Mouse (Mus musculus) kidney, postnatal 10 days (tissue): Measurements from ENCODE around the gene Amotl2.
A peak's percentile ranks its signal among the peaks of the same experiment; 100 is the strongest.

Experiments
- DNase-seq: peaks from one replicate; pipeline ENCODE4 v3.0.0; 2021; ENCODE audit warnings: mixed read lengths

Gene Amotl2

DNA sequence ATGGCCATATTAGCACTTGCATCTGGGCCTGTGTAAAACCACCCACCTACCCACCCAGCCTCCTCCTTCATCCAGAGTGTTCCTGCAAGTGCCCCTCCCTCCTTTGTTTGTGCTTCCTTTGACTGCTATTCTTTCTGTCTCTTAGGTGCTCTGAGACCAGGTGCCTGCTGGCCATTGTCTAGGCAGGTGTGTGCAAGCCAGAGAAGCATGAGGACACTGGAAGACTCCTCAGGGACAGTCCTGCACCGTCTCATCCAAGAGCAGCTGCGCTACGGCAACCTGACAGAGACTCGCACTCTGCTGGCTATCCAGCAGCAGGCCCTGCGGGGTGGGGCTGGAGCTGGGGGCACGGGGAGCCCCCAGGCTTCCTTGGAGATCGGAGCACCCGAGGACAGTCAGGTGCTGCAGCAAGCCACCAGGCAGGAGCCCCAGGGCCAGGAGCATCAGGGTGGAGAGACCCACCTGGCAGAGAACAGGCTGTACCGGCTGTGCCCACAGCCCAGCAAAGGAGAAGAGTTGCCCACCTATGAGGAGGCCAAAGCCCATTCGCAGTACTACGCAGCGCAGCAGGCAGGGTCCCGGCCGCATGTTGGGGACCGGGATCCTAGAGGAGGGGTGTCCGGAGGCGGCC, 3.6 kb downstream of the Amotl2 start:
- DNase-seq, result peak; percentile 47

DNA sequence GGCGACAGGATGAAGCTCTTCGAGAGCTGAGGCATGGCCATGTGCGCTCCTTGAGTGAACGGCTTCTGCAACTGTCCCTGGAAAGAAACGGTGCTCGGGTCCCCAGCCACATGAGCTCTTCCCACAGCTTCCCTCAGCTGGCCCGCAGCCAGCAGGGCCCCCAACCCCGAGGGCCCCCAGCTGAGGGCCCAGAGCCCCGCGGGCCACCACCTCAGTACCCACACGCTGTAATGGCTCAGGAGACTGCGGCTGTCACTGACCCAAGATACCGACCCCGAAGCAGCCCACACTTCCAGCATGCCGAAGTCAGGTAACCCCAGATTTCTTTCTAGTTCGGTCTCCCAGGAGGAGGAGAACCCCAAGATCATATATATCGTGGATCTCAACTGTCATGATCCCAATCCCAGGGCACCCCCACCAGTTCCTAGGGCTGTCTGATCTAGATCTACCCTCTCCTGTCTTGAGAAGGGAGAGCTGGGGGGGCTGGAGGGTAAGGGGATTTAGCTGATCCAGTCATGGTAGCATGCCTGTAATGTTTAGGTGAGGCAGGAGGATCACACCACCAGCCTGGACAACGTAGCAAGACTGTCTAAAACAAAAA, 4.2 kb downstream of the Amotl2 start:
- DNase-seq, result no peak

DNA sequence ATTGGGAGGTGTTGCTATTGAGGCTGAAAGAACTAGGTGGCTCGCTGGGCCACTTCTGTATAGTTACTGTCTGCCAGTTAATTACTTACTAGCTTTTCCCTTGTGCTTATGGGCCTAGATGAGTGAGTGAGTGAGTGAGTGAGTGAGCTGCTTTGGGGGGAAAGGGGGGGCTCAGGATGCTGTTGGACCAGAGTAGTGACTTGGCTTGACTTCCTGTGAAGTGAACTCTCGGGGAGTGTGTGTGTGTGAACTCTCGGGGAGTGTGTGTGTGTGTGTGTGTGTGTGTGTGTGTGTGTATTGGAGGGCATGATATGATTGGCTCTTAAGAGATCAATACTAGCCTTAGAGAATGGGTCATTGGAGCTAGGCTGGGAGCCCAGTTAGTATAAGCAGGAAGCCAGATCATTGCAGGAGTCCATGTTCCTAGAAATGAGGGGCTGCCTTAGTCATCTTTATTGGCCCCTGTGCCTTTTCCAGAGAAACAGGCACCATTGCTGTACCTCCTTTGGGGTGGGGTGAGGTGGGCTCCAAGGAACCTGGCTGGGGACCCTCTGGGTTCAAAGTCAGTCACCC, 5.0 kb downstream of the Amotl2 start:
- DNase-seq, result peak; percentile 52

DNA sequence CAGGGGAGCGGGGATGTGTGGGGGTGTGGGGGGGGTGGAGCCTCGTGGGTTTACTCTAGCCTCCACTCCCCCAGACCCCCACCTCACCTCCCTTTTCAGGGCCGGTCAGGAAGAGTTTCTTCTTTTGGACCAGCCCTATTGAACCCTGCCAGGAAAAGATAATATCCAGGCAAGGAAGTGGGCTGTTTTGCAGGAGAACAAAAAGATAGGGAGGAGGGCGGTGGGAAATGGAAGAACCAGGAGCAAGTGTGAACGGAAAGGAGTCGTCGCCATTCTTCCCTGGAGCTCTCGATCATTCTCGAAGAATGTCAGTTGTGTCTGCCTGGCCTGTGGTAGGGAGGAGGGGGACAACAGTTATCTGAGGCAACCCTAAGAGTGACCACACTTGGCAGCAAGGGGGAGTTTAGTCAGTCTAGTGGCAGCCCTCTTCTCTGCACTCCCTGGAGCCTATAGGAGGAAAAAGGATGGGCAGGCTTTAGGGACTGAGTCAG, 5.6 kb downstream of the Amotl2 start:
- peak; percentile 67 for DNase-seq

DNA sequence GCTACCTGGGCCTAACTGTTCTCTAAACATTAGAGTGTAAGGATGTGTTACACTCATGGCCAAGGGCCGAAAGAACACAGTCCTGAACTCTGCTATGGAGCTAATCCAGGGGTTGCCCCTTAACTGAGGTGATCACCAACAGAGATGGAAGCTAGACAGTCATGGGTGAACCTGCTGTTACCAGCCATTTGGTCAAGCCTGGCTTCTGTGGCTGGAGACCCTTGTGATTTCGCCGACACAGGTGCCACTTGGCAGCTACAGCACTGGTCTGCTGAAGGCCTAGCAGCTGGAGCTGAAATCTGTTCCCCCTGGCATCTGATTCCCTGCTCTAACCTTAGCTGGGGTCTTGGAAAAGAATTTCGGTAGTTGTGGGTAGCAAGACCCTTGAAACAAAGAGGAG, 6.3 kb downstream of the Amotl2 start:
- peak; percentile 26 for DNase-seq

DNA sequence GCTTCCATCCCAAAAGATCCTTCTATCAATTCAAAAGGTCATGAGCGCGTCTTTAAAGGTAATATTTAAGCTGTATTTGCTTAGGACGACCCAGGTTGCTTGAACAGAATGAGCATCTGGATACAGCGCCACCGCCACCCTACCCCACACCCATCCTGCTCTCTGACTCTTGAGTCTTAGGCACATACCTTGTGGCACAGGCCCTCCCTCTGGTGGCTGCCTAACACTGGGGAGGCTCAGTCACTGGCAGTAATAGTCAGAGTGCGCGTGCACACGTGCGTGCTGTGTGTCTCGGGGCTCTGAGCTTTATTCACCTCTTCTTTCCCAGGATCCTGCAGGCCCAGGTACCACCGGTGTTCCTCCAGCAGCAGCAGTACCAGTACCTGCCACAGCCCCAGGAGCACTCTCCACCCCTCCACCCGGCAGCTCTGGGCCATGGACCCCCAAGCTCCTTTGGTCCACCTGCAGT, 6.8 kb downstream of the Amotl2 start:
- peak; percentile 43 for DNase-seq

DNA sequence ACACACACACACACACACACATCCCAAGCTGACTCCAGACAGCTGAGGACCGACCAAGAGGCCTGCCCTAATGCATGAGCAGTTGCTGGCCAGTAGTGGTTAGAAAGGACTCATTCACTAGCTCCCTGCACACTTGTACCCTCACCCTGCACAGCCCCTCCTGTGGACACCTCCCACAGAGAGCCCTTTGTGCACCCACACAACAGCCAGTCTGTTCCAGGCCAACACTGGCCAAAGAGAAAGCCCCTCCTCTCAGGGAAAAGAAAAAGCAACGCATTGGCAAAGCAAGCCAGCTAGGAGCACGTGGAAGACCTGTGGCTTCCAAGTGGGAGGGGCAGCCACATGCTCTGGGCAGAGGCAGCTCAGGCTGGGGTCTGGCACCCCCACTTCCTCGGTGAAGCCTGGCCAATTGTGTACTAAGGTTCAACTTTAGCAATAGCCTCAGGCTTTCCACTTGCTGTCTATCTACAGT, 7.6 kb downstream of the Amotl2 start:
- peak; percentile 85 for DNase-seq

DNA sequence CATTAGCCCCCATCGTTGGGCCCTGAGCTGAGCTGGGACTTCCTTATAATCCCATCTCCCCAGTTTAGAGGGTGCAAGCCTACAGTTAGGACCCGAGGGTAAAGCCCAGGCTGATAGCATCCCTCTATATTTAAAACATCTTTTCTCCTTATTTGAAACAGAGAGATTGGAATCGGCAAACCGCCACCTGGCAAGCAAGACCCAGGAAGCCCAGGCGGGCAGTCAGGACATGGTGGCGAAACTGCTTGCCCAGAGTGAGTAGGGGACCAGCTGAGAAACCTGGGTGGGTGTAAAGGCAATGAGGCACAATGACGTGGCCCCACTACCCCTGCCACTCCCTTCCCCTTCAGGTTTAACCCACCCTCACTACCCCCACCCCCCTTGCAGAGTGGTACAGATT, 8.5 kb downstream of the Amotl2 start:
- no peak for DNase-seq

DNA sequence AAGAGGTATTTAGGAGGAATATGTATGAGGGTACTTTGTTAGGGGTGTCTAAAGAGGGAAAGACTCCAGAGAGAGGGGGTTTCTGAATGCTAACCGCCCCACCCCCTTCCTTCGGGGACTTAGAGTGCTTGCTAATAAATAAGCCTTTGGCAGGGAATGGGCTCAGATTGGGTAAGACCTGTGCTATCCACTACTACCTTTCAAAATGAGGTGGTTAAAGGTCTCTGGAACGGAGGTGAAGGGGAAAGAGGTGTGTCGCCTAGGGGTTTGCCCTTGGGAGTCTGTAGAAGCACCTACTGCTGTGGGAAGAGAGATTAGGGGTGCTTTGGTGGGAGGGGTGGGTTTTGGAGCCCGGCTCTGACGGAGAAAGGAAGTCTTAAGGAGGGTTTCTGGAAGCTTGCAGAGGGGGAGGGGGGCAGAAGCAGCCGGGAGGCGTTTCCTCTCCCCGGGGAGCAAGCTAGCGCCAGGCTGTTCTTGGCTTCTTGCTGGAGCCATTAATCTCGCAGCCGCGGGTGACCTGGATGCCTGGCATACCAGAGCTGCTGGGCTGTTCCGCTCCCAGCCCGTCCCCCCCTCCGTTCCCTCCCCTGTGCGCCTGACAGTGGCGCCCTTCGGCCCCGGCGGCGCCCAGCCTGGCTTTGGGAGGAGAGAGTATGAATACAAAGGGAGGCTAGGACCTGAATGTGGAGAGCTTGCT, 9.6 kb downstream of the Amotl2 start:
- DNase-seq, result peak; percentile 97

DNA sequence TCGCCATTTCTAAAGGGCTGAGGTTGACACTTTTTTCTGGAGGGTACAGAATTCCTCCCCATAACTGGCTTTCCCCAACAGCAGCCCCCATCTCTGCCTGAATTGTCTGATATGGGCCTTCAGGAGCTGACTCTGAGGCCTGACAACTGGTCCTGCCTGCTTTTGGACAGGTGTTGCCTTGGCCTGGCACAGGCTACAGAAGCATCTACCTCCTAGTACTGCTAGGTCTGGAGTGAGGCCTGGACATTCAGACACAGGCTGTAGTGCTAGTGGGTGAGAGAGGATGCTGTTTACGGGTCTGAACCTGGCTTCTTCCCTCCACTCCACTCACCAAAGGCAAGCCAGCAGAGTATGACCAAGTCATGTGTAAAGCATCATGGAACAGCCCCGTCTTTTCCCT, 10.3 kb downstream of the Amotl2 start:
- peak; percentile 27 for DNase-seq

DNA sequence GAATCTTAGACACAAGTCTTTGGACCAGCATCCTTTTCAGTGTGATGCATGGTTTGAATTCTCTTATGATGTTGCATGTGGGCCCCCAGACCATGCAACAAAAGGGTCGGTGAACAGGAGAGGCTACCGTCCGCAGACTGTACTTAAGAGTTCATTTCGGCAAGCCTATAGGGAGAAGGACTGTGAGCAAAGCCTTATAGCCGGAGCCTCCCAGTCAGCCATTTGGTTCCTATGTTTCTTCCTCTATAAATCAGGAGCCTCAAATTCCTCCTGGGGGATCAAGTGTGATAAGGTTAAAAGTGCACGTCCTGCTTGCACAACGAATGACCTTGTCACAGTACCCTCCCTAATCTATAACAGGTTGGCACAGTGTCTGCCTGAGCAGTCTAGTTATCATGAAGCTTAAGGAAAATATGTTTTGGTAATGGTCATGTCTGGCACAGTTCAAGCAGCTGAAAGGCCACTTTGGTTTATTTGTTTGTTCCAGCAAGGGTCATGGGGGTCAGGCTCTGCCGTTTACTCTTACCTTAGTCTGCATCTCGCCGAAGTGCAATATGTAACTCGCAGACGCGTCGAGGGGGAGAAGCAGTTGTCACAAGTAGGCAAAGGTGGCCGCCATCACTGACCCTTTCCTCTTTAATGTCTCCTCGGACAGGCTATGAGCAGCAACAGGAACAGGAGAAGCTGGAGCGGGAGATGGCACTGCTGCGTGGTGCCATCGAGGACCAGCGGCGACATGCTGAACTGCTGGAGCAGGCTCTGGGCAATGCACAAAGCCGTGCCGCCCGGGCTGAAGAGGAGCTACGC, 11.4 kb downstream of the Amotl2 start:
- DNase-seq, result peak; percentile 38

DNA sequence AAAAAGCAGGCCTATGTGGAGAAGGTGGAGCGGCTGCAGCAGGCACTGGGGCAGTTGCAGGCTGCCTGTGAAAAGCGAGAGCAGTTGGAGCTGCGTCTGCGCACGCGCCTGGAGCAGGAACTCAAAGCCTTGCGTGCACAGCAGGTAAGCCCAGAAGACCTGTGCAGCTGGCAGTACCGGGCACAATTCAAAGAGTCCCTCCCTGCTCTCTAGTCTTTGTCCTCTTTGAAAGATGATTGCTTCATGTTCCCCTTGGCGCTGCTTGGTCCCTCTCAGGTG, 11.9 kb downstream of the Amotl2 start:
- no peak for DNase-seq

DNA sequence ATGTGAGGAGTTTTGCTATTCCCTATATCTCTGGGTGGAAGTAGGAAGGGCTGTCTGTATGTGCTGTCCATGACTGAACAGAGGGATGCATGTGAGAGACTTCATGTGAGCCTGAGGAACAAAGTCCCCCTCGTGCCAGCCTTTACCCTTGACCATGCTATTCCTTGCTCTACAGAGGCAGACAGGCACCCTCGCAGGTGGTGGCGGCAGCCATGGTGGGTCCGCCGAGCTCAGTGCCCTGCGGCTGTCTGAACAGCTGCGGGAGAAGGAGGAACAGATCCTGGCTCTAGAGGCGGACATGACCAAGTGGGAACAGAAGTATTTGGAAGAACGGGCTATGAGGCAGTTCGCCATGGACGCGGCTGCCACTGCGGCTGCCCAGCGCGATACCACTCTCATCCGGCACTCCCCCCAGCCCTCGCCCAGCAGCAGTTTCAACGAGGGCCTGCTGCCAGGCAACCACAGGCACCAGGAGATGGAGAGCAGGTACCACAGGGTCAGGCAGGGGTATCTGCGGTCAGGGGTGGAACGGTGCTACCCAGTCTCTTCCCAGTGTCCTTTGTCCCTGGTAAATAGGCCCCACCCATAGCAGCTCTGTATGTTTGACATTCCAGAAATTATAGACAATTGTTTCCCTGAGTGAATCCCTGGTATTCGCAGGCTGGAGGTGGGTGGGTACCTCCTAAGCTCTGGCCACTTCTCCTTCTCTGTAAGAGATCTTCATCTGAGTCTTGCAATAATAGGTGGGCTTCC, 12.8 kb downstream of the Amotl2 start:
- peak; percentile 33 for DNase-seq

DNA sequence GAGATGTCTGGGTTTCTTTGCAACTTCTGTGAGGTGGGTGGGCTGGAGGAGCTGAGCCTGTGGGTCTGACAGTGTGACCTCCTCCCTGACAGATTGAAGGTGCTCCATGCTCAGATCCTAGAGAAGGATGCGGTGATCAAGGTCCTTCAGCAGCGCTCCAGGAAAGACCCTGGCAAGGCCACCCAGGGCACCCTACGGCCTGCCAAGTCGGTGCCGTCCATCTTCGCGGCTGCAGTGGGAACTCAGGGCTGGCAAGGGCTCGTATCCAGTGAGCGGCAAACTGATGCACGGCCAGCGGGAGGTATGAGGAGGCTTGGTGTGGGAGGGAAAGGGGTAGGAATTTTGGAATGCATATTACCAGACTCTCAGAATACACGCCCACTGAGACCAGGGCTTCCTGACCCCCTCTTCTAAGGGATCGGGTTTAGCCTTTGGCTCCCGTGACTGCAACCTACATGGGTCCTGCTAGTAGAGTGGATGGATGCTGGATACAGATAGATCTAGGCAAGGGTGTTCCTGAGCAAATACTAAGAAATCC, 13.5 kb downstream of the Amotl2 start:
- peak; percentile 39 for DNase-seq

DNA sequence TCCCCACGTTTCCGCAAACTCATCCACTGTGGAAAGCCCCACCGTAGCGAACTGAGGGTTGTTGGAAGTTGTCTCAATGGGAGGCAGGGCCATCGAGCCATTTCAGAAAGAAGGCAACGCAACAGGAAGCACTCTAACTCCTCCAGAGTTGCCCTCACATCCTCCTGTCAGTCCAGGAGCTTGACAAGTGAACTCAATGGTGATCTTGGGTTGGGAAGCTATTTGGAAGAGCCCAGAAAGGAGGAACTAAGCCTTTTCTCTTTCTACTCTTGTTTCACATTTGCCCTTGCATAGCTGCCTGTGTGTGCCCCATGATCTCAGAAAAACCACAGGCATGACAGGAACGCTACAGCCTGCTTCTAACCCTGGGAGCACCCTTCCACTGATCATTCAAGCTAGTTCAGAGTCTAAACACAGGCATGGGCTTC, 14.6 kb downstream of the Amotl2 start:
- DNase-seq, result peak; percentile 52

DNA sequence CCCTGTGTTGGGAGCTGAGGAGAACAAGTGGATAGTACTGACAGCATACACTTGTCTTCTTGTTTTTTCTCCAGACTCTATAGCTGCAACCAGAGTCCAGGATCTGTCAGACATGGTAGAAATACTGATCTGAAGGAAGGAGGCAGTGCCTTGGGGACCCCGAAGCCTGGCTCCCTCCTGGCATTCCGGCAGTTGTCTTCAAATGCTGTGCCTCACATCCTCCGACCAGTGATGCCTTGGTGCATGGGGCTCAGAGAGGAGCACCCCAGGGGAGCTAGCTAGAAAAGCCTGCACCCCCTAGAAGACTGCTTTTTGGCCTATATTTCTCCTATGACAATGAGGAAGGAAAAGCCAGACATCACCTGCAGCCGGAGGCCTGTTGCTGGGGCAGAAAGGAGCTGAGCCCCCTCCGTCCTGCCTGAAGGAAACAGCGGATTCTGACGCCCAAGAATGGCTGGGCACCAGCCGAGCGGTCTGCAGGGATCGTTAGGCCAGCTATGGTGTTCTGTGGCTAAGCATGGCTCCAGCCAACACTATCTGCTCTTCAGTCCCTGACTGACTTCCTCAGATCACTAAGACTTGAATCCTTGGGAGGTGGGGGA, 15.2 kb downstream of the Amotl2 start:
- peak; percentile 28 for DNase-seq

DNA sequence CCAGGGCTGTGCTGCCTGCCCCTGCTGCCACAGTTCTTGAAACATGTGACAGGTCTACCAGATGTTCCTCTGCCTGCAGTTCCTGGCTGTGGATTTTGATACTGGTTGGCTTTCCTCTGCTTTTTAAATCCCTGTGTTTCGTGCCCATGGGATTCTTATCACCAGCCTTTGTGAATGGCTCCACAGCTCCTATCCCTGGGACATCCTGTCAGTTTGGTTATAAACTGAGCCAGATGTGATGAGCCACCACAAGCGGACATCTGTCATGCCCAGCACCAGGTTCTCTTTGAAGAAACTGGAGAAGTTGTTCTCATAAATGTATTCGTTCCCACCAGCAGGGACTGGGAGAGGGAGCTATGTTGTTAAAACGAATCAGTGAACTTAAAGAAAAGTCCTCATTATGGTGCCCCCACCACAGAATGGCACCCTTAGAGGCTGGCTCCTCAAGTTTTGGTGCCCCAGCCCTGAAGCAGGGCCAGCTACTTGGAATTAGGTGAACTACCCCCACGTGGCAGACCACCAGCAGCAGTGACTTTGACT, 15.9 kb downstream of the Amotl2 start:
- no peak for DNase-seq

DNA sequence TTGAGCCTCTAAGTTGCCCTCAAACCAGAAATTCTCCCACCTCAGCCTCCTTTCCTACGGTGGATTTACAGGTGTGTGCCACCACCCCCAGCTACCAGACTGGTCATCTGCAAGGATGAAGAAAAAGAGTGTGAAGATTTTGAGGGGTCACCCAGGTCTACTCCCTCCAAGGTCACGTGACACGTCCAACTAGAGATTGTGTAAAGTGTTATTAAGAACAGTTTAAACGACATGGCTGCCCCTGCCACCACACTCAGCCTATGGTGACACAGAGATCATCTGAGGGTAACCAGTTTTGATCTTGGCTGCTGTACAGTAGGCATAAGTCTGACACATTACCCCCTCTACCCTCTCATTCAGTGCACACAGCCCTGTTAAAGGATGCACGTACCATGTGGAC, 17.0 kb downstream of the Amotl2 start:
- peak; percentile 11 for DNase-seq

DNA sequence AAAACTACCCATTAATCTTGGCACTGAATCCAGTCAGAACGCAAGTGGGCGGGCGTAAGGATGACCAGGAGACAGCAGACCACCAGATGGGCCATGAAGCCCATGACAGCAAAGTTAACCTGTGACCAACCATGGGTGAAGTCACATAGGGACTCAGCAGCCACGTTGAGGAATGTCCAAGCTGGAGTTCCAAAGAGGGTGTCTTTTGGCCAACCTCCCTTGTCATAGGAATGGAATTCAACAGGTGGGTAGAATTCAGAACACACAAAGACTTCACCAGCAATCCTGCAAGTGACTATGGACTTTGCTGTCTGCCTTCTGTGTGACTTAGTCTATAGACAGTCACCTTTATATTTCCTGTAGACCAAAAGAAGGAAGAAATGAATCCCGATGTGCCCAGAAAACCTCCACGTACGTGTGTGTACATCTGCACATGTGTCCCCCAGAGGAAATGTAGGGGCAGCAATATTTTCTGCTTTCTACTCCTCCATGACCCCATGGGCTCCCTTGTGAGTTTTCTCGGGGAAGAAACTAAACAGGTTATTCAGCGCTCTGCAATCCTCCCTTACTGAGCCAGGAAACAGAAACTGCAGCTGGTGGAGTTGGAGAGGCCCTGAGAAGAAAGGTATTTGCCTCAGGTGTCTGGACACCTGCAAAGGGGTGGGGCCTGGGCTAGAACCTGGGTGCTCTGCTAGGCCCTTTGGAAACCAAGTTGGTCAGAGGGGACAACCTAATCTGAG, 17.7 kb downstream of the Amotl2 start:
- DNase-seq, result peak; percentile 27

DNA sequence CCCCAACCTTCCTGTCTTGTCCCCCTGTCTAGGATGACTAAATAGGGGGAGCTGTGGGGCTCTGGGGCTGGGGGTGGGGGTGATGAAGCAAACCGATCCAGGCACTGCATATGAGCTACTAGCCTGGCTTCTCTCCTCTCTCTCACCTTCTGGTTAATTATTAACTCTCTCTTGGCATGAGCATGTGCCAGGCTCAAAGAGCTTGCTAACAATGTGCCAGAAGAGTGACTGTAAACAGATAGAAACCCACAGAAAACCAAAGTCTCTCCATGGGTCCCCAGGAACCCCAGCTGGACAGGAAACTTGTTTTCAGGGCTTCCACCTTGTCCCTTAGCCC, 18.2 kb downstream of the Amotl2 start:
- peak; percentile 52 for DNase-seq

DNA sequence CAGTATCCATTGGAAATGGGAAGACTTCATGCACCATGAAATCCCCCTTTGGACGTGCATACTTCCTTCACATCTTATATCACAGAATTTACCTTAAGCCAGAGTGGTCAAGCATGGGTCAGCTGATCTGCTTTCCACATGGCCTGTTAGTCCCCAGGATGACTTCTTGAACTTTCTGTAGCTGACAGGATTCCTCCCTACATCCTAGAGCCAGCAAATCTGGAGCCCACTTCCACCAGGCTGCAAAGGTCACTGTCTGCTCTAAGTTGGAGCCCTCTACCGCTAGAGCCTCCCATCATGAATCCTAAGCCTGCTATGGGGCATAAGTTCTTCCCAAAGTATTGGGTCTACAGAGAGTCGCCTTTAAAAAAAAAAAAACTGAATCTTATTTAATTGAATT, 18.8 kb downstream of the Amotl2 start:
- peak; percentile 25 for DNase-seq
